Mouse (Mus musculus) forebrain, embryonic 16.5 days (tissue): ENCODE measurements around the gene Hoxa11. TPM values are rescaled to one million over a fixed set of nuclear protein-coding genes. Genes with fewer than 3 reads are reported as not detected.

Experiments used
- ATAC-seq: fragments of 200-750 bp; cut with Nextera tagmentation; 2 replicates; pipeline ENCODE4 v1.8.0; 2017; ENCODE audit warnings: mild to moderate bottlenecking, moderate library complexity
- H3K27ac ChIP-seq: fragments of 300-500 bp; sonication (generic); 2 replicates; pipeline ENCODE4 v1.5.1; 2014; ENCODE audit warnings: low read length, control low read depth
- H3K27me3 ChIP-seq: fragments of 300-500 bp; sonication (generic); replicated peaks from 2 replicates; pipeline ENCODE4 v1.6.1; 2014; ENCODE audit warnings: low read length; ENCODE audit not compliant: control insufficient read depth, insufficient read depth
- H3K36me3 ChIP-seq: fragments of 300-500 bp; sonication (generic); 2 replicates; pipeline ENCODE4 v1.6.1; 2014; ENCODE audit not compliant: control insufficient read depth, insufficient read depth
- H3K4me1 ChIP-seq: fragments of 300-500 bp; sonication (generic); replicated peaks from 2 replicates; pipeline ENCODE4 v1.6.1; 2014; ENCODE audit warnings: low read length; ENCODE audit not compliant: control insufficient read depth, insufficient read depth
- H3K4me2 ChIP-seq: fragments of 300-500 bp; sonication (generic); 2 replicates; pipeline ENCODE4 v1.6.1; 2014; ENCODE audit warnings: mild to moderate bottlenecking, low read length, control low read depth
- H3K4me3 ChIP-seq: fragments of 300-500 bp; sonication (generic); replicated peaks from 2 replicates; pipeline ENCODE4 v1.5.1; 2014; ENCODE audit warnings: mild to moderate bottlenecking, low read length, control low read depth
- H3K9ac ChIP-seq: fragments of 300-500 bp; sonication (generic); replicated peaks from 2 replicates; pipeline ENCODE4 v1.6.1; 2014; ENCODE audit warnings: low read depth, low read length, control low read depth
- H3K9me3 ChIP-seq: fragments of 300-500 bp; sonication (generic); 2 replicates; pipeline ENCODE4 v1.6.1; 2016; ENCODE audit warnings: low read length; ENCODE audit not compliant: control insufficient read depth
- WGBS: fragments of 180-500 bp; shearing (Covaris S2); extraction: QIAGEN DNeasy Blood & Tissue Kit; methylation state at CpG from one replicate; pipeline ENCODE4 v1.1.7; 2014; 5-methylcytosine and 5-hydroxymethylcytosine counted together
- polyA plus RNA-seq: library from polyadenylated mRNA; unstranded; fragments of >200 nt; fragmentation: Nextera tagmentation; extraction: Ambion mirVana; gene quantifications from 2 replicates; pipeline ENCODE4 v1.2.1, GENCODE M21; 2015

The Hoxa11 gene
- polyA plus RNA-seq, 1 experiment from 2014 or later = not detected

GRCm38 (mm10) chr6:52212556-52213118 lies 33.0 kb downstream of the Hoxa11 start:
- Histone ChIP-seq H3K4me2 (no peak overlapping the region), H3K4me3 (no peak overlapping the region), H3K36me3 (no peaks in the 10 kb centered on the region), H3K27me3 (peaks cover 96% of the 10 kb centered on the region), H3K9ac (no peak overlapping the region), H3K9me3 (no peaks in the 10 kb centered on the region), H3K27ac (no peak overlapping the region), H3K4me1 (peaks cover 10% of the 10 kb centered on the region)
- 1% methylated on average over 22 of the region's 22 CpGs for WGBS
- ATAC-seq = no peak

- no peak overlapping the region for H3K4me3 ChIP-seq
- H3K27me3 ChIP-seq = peaks cover 96% of the 10 kb centered on the region
- no peak overlapping the region for H3K27ac ChIP-seq
- H3K4me1 ChIP-seq = peaks cover 4% of the 10 kb centered on the region
- no peaks in the 10 kb centered on the region for H3K36me3 ChIP-seq
- WGBS = 3% methylated on average over 13 of the region's 13 CpGs
- no peaks in the 10 kb centered on the region for H3K9me3 ChIP-seq
- H3K4me2 ChIP-seq = no peak overlapping the region
- H3K9ac ChIP-seq = no peak overlapping the region
- ATAC-seq = 0 out of 2 replicates have a peak, but pooled peaks have one; percentile 36
These were observed 33.6 kb downstream of the Hoxa11 start for GRCm38 (mm10) chr6:52211961-52212360.

GRCm38 (mm10) chr6:52211170-52211935 lies 34.3 kb downstream of the Hoxa11 start:
- H3K4me2 ChIP-seq = no peak overlapping the region
- H3K4me3 ChIP-seq = no peak overlapping the region
- peaks cover 97% of the 10 kb centered on the region for H3K27me3 ChIP-seq
- ATAC-seq = peak; percentile 77
- H3K9me3 ChIP-seq = no peaks in the 10 kb centered on the region
- H3K4me1 ChIP-seq = 0 out of 2 replicates have a peak, but pooled peaks cover 2% of the 10 kb centered on the region
- WGBS = under 1% methylated on average over 37 of the region's 37 CpGs
- no peaks in the 10 kb centered on the region for H3K36me3 ChIP-seq
- no peak overlapping the region for H3K9ac ChIP-seq
- no peak overlapping the region for H3K27ac ChIP-seq

- Histone ChIP-seq H3K27ac (no peak overlapping the region), H3K4me2 (no peak overlapping the region), H3K27me3 (peaks cover 95% of the 10 kb centered on the region), H3K4me3 (no peak overlapping the region), H3K4me1 (0 out of 2 replicates have a peak, but pooled peaks cover 2% of the 10 kb centered on the region), H3K36me3 (no peaks in the 10 kb centered on the region), H3K9ac (no peak overlapping the region), H3K9me3 (no peaks in the 10 kb centered on the region)
- 5% methylated on average over 12 of the region's 12 CpGs for WGBS
- ATAC-seq = no peak
These were observed 35.9 kb downstream of the Hoxa11 start for GRCm38 (mm10) chr6:52209685-52210046.

GRCm38 (mm10) chr6:52208868-52209684 lies 36.5 kb downstream of the Hoxa11 start:
- H3K4me1 ChIP-seq = peaks cover 6% of the 10 kb centered on the region; the same call in 1 of the 2 replicates
- no peaks in the 10 kb centered on the region for H3K36me3 ChIP-seq
- no peaks in the 10 kb centered on the region for H3K9me3 ChIP-seq
- ATAC-seq = no peak
- no peak overlapping the region for H3K9ac ChIP-seq
- peaks cover 95% of the 10 kb centered on the region for H3K27me3 ChIP-seq
- 3% methylated on average over 18 of the region's 18 CpGs for whole genome bisulfite sequencing
- no peak overlapping the region for H3K27ac ChIP-seq
- no peak overlapping the region for H3K4me3 ChIP-seq
- H3K4me2 ChIP-seq = no peak overlapping the region

GRCm38 (mm10) chr6:52208072-52208867 lies 37.3 kb downstream of the Hoxa11 start, which contains the start of gene Hoxa6:
Gene Hoxa6 (minus strand): TSS chr6:52208722.
- peaks cover 10% of the 10 kb centered on the region for H3K4me1 ChIP-seq
- H3K4me3 ChIP-seq = no peak within 1 kb of the TSS
- peaks cover 93% of the 10 kb centered on the region for H3K27me3 ChIP-seq
- H3K9me3 ChIP-seq = no peaks in the 10 kb centered on the region
- no peak within 1 kb of the TSS for H3K4me2 ChIP-seq
- H3K9ac ChIP-seq = no peak within 1 kb of the TSS
- WGBS = 1% methylated on average over 47 of the region's 47 CpGs
- no peak within 1 kb of the TSS for H3K27ac ChIP-seq
- H3K36me3 ChIP-seq = no peaks in the 10 kb centered on the region
- ATAC-seq = no peak

- Histone ChIP-seq H3K9ac (no peak overlapping the region), H3K4me1 (peaks cover 10% of the 10 kb centered on the region), H3K36me3 (no peaks in the 10 kb centered on the region), H3K4me2 (no peak overlapping the region), H3K9me3 (no peaks in the 10 kb centered on the region), H3K4me3 (no peak overlapping the region), H3K27me3 (peaks cover 93% of the 10 kb centered on the region), H3K27ac (no peak overlapping the region)
- no peak for ATAC-seq
These were observed 38.0 kb downstream of the Hoxa11 start for GRCm38 (mm10) chr6:52207684-52207976.

GRCm38 (mm10) chr6:52206882-52207683 lies 38.5 kb downstream of the Hoxa11 start:
- WGBS = 4% methylated on average over 4 of the region's 4 CpGs
- H3K9me3 ChIP-seq = no peaks in the 10 kb centered on the region
- H3K4me3 ChIP-seq = no peak overlapping the region
- no peaks in the 10 kb centered on the region for H3K36me3 ChIP-seq
- no peak overlapping the region for H3K9ac ChIP-seq
- H3K4me2 ChIP-seq = no peak overlapping the region
- no peak for ATAC-seq
- H3K4me1 ChIP-seq = peaks cover 10% of the 10 kb centered on the region
- H3K27me3 ChIP-seq = peaks cover 93% of the 10 kb centered on the region
- H3K27ac ChIP-seq = no peak overlapping the region
